Mouse (Mus musculus) CH12.LX (cell line): ENCODE measurements at regions not wholly inside any gene's neighbourhood (a gene's known extent, or its start where the extent isn't known, plus 50 kb on each side); places are given as distances from the start of the nearest gene placed in this dataset.
A peak's percentile ranks its signal among the peaks of the same experiment; 100 is the strongest.

Source experiments
- DNase-seq: peaks from one replicate; pipeline ENCODE4 v3.0.0-alpha.2; 2013; ENCODE audit errors: extremely low read depth
- H3K27ac ChIP-seq: 2 replicates; pipeline ENCODE4 v1.5.1; 2012; ENCODE audit warnings: low read depth, mild to moderate bottlenecking, control low read depth, moderate library complexity; ENCODE audit not compliant: insufficient read depth
- H3K27me3 ChIP-seq: replicated peaks from 2 replicates; pipeline ENCODE3; 2012; ENCODE audit warnings: inconsistent platforms
- H3K36me3 ChIP-seq, 2 experiments: replicated peaks in 1 of 2; 2 replicates each; pipeline versions ENCODE3 to v1.6.1; 2012; ENCODE audit warnings: inconsistent platforms in 1 of 2, low read length in 1 of 2, mild to moderate bottlenecking in 1 of 2, mixed read lengths in 1 of 2, moderate library complexity in 1 of 2; ENCODE audit not compliant: control insufficient read depth in 1 of 2, insufficient read depth in 1 of 2
- H3K4me1 ChIP-seq, 2 experiments: 2 replicates each; pipeline ENCODE4 v1.6.1; 2012; ENCODE audit warnings: inconsistent platforms in 1 of 2, moderate library complexity in 1 of 2; ENCODE audit not compliant: insufficient read depth in 2 of 2, control insufficient read depth in 1 of 2
- H3K4me2 ChIP-seq: 2 replicates; pipeline ENCODE4 v1.6.1; 2012; ENCODE audit warnings: low read depth, mild to moderate bottlenecking, control low read depth; ENCODE audit not compliant: poor library complexity, insufficient read depth, severe bottlenecking
- H3K4me3 ChIP-seq, 3 experiments: fragments of 150-350 bp in 1 of 3; sonication (generic) in 1 of 3; replicated peaks in 1 of 3; 2 replicates each; pipeline versions ENCODE3 to v1.5.1; 2011 to 2012; ENCODE audit warnings: low read depth in 2 of 3, low read length in 2 of 3, mild to moderate bottlenecking in 2 of 3, moderate library complexity in 2 of 3, control low read depth in 1 of 3, improper control_type of control experiment in 1 of 3, inconsistent platforms in 1 of 3, mixed read lengths in 1 of 3; ENCODE audit not compliant: poor library complexity in 1 of 3
- H3K79me2 ChIP-seq: replicated peaks from 2 replicates; pipeline ENCODE4 v1.6.1; 2012; ENCODE audit warnings: mild to moderate bottlenecking, moderate library complexity; ENCODE audit not compliant: control insufficient read depth, poor library complexity, insufficient read depth, severe bottlenecking; ENCODE audit errors: extremely low read depth
- H3K9ac ChIP-seq: 2 replicates; pipeline ENCODE4 v1.6.1; 2012; ENCODE audit warnings: low read depth, mild to moderate bottlenecking, control low read depth, moderate library complexity; ENCODE audit not compliant: insufficient read depth
- H3K9me3 ChIP-seq: replicated peaks from 2 replicates; pipeline ENCODE3; 2012; ENCODE audit warnings: low read length, inconsistent platforms, mixed read lengths
- CHD2 ChIP-seq: IDR thresholded peaks from 2 replicates; pipeline ENCODE4 v1.6.1; 2011; ENCODE audit warnings: low read length, improper control_type of control experiment
- E2F4 ChIP-seq: IDR thresholded peaks from 2 replicates; pipeline ENCODE4 v1.6.1; 2011; ENCODE audit warnings: low read depth, low read length, improper control_type of control experiment; ENCODE audit not compliant: insufficient replicate concordance
- ELF1 ChIP-seq: IDR thresholded peaks from 2 replicates; pipeline ENCODE4 v1.6.1; 2014; ENCODE audit warnings: low read depth, mild to moderate bottlenecking, inconsistent platforms, low read length, improper control_type of control experiment
- GABPA ChIP-seq: IDR thresholded peaks from 2 replicates; pipeline ENCODE4 v1.6.1; 2012; ENCODE audit warnings: low read depth, low read length, improper control_type of control experiment, inconsistent platforms; ENCODE audit not compliant: insufficient replicate concordance
- JUND ChIP-seq: conservative IDR thresholded peaks from 2 replicates; pipeline ENCODE4 v1.6.1; 2011; ENCODE audit warnings: low read depth, low read length, improper control_type of control experiment
- KAT2A ChIP-seq: IDR thresholded peaks from 2 replicates; pipeline ENCODE4 v1.6.1; 2012; ENCODE audit warnings: low read length, improper control_type of control experiment, inconsistent platforms; ENCODE audit not compliant: insufficient replicate concordance
- MAFK ChIP-seq: IDR thresholded peaks from 2 replicates; pipeline ENCODE4 v1.6.1; 2011; ENCODE audit warnings: low read length, improper control_type of control experiment; ENCODE audit not compliant: insufficient replicate concordance
- MAX ChIP-seq: IDR thresholded peaks from 2 replicates; pipeline ENCODE4 v1.6.1; 2011; ENCODE audit warnings: low read length, improper control_type of control experiment
- MAZ ChIP-seq: IDR thresholded peaks from 2 replicates; pipeline ENCODE4 v1.6.1; 2012; ENCODE audit warnings: low read depth, mild to moderate bottlenecking, inconsistent platforms, low read length, improper control_type of control experiment, moderate library complexity
- MXI1 ChIP-seq: IDR thresholded peaks from 2 replicates; pipeline ENCODE4 v1.6.1; 2011; ENCODE audit warnings: mild to moderate bottlenecking, low read depth, low read length, improper control_type of control experiment
- MYC ChIP-seq: IDR thresholded peaks from 2 replicates; pipeline ENCODE4 v1.6.1; 2011; ENCODE audit warnings: low read depth, mild to moderate bottlenecking, improper control_type of control experiment, low read length
- NELFE ChIP-seq: IDR thresholded peaks from 2 replicates; pipeline ENCODE4 v1.6.1; 2011; ENCODE audit warnings: low read depth, low read length, improper control_type of control experiment
- PAX5 ChIP-seq: IDR thresholded peaks from 2 replicates; pipeline ENCODE4 v1.6.1; 2012; ENCODE audit warnings: low read length, inconsistent platforms, mixed read lengths
- POLR2A ChIP-seq: IDR thresholded peaks from 2 replicates; pipeline ENCODE4 v1.6.1; 2011; ENCODE audit warnings: low read depth, mild to moderate bottlenecking, improper control_type of control experiment, low read length
- POLR2AphosphoS2 ChIP-seq: IDR thresholded peaks from 2 replicates; pipeline ENCODE4 v1.6.1; 2011; ENCODE audit warnings: low read depth, low read length, improper control_type of control experiment
- RCOR1 ChIP-seq: conservative IDR thresholded peaks from 2 replicates; pipeline ENCODE4 v1.6.1; 2012; ENCODE audit warnings: low read depth, mild to moderate bottlenecking, inconsistent platforms, low read length, improper control_type of control experiment
- SIN3A ChIP-seq: IDR thresholded peaks from 2 replicates; pipeline ENCODE4 v1.6.1; 2012; ENCODE audit warnings: low read length, improper control_type of control experiment, inconsistent platforms
- TBP ChIP-seq: conservative IDR thresholded peaks from 2 replicates; pipeline ENCODE4 v1.6.1; 2011; ENCODE audit warnings: low read depth, low read length, improper control_type of control experiment
- TCF12 ChIP-seq: IDR thresholded peaks from 2 replicates; pipeline ENCODE4 v1.6.1; 2014; ENCODE audit warnings: low read depth, mild to moderate bottlenecking, inconsistent platforms, low read length, improper control_type of control experiment
- USF1 ChIP-seq: IDR thresholded peaks from 2 replicates; pipeline ENCODE4 v1.6.1; 2014; ENCODE audit warnings: low read depth, mild to moderate bottlenecking, inconsistent platforms, low read length, improper control_type of control experiment
- USF2 ChIP-seq: conservative IDR thresholded peaks from 2 replicates; pipeline ENCODE4 v1.6.1; 2011; ENCODE audit warnings: low read depth, low read length, improper control_type of control experiment
- ZKSCAN1 ChIP-seq: IDR thresholded peaks from 2 replicates; pipeline ENCODE4 v1.6.1; 2012; ENCODE audit warnings: low read depth, inconsistent platforms, low read length, improper control_type of control experiment, borderline replicate concordance
- ZNF384 ChIP-seq: IDR thresholded peaks from 2 replicates; pipeline ENCODE4 v1.6.1; 2012; ENCODE audit warnings: low read depth, low read length, improper control_type of control experiment, inconsistent platforms
- dilution Hi-C: fragments of 300-500 bp; cut with MboI; formaldehyde crosslinking; loops from 2 replicates; pipeline ENCODE4 v1.14.3; 2020; ENCODE audit warnings: low sequenced_read_pairs; ENCODE audit not compliant: extremely low pct_unique_long_range_greater_than_20kb, extremely low pct_ligation_motif_present
- in situ Hi-C: fragments of 300-500 bp; cut with MboI; formaldehyde crosslinking; loops from 3 replicates; pipeline ENCODE4 v1.14.3; 2019; ENCODE audit warnings: low sequenced_read_pairs, low pct_ligation_motif_present, low pct_unique_long_range_greater_than_20kb, mixed read lengths

DNA sequence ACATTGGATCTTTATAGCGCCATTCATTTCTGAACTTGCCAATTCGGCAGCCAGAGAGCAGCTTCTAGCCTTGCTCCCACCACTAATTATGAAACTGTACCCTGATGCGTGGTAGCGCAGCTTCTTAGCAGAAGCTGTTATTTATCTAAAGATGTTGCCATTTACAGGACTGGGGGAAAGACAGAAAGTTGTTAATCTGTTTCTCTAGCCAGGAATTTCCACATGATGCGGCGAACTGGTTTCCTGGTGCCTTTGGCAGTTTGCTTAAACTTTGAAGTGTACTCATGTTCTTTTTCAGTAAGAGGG, 100.7 kb downstream of the 4931417E11Rik start:
- H3K4me3 ChIP-seq, result no peak overlapping the region
- dilution Hi-C loops, result no loop called here
- TF ChIP-seq CHD2 (no peak), JUND (no peak), GABPA (no peak), NELFE (no peak), MXI1 (no peak), PAX5 (no peak), MAFK (no peak), KAT2A (no peak)
- in situ Hi-C loops, result no loop called here
- H3K27ac ChIP-seq, result no peak overlapping the region
- DNase-seq, result no peak
- H3K79me2 ChIP-seq, result no peaks in the 10 kb centered on the region
- peaks cover 17% of the 10 kb centered on the region for H3K27me3 ChIP-seq
- H3K4me1 ChIP-seq, result no peaks in the 10 kb centered on the region
- no peaks in the 10 kb centered on the region for H3K36me3 ChIP-seq
- H3K9me3 ChIP-seq, result peaks cover 3% of the 10 kb centered on the region
- 0 out of 2 replicates have a peak overlapping the region, but pooled peaks have one; percentile 21 for H3K4me2 ChIP-seq
- no peak overlapping the region for H3K9ac ChIP-seq

DNA sequence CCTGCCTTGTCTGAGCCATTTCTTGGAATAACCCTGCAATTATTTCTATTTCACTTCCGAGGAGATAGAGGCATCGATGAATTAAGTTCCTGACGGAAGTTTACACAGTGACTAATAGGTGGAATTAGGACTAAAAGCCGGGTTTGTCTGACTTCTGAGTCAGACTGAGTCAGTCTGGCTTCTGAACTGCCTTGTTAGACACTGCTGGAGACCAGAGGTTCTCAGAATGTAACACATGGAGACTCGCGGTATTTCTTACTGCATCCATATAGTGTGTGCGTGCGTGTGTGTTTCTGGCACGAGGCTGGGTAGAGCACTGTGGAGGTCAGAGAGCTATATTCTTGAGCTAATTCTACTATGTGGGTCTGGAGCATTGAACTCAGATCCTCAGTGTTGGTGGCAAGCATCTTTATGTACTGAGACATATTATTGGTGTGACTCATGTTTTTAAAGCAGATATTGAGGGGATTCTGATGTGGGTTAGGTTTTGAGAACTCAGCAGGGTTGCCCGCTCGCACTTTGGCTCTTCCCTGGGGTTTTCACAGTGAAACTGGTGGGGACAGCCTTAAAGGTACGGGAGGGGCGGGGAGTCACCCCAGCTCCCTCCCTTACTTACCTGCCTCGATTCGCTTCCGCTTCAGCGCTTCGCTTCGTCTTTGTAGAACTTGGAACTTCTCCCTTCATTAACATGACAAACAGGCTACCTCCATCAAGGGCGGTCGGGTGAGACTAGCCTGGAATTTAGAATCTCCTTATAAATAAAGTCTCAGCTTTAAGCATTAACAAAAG, 101.2 kb downstream of the 4931417E11Rik start:
- peak overlapping the region; percentile 65 for H3K4me2 ChIP-seq
- H3K9me3 ChIP-seq, result peaks cover 3% of the 10 kb centered on the region
- TF ChIP-seq E2F4 (no peak), ZNF384 (no peak), SIN3A (no peak), CHD2 (no peak), POLR2AphosphoS2 (no peak), TBP (no peak), USF1 (no peak), ELF1 (no peak), MAX (no peak), GABPA (no peak), USF2 (no peak), TCF12 (no peak), RCOR1 (no peak), JUND (no peak), NELFE (no peak), POLR2A (no peak), MAZ (no peak), ZKSCAN1 (no peak), MYC (no peak)
- TF ChIP-seq, all 38 proteins: peak for 0
- in situ Hi-C loops (no loop called here), dilution Hi-C loops (no loop called here)
- Histone ChIP-seq H3K36me3 (no peaks in the 10 kb centered on the region), H3K4me1 (no peaks in the 10 kb centered on the region), H3K4me3 (no peak overlapping the region), H3K9ac (no peak overlapping the region), H3K27ac (no peak overlapping the region), H3K79me2 (no peaks in the 10 kb centered on the region), H3K27me3 (peaks cover 21% of the 10 kb centered on the region)
- no peak for DNase-seq
